Mouse (Mus musculus) gastrocnemius, adult 8-10 months (tissue): ENCODE results near the gene Vstm5. TPM values are rescaled to one million over a fixed set of nuclear protein-coding genes. Genes with fewer than 3 reads are reported as not detected.

Experiments
- DNase-seq, 2 experiments: peaks; one replicate each; pipeline ENCODE4 v3.0.0; 2022; ENCODE audit warnings: low spot score in 2 of 2
- total RNA-seq, 4 experiments: library from RNA; stranded (reverse); gene quantifications; 2 replicates each; pipeline ENCODE4 v1.2.4; 2022

Vstm5 gene
- total RNA-seq, 4 experiments from 2014 or later = not detected

DNA sequence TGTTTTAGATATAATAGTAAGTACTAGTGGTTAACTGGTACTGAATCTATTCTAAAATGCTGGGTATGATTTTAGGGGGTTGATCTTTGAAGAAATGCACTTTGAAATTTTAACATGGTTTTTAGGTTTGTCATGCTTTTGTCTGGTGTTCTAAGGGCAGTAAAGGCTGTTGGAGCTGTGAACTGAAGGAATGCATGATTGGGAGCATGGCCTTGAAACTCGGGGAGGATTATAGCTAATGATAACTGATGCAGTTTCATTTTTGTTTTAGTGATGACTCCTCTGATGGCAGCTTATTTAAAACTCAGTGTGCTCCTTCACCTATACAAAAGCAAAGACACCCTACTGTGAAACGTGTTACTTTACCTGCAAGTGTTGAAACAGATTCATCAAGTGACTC is 69.4 kb downstream of the Vstm5 start:
- no peak for DNase-seq

Other genes with a start within 250 kb of the Vstm5 start
- gene Panx1, start 193.6 kb upstream of the Vstm5 start, total RNA-seq = 10 to 100 TPM; 26.9 to 36.7 (median 27.8) TPM
- gene Hephl1, start 126.9 kb upstream of the Vstm5 start, total RNA-seq = under 1 TPM; 0.11 to 0.89 (median 0.49) TPM
- gene Med17, start 40.9 kb downstream of the Vstm5 start, total RNA-seq = 10 to 100 TPM in 2 of 4 experiments, 1 to 10 TPM in 2; 9.5 to 11.0 (median 10.3) TPM
- 100 to 1,000 TPM in 1 of 4 experiments, 10 to 100 TPM in 3; 69.0 to 109 (median 76.8) TPM for gene Taf1d, start 67.2 kb downstream of the Vstm5 start, total RNA-seq
- 1 to 10 TPM; 2.3 to 6.4 (median 4.2) TPM for gene 4931406C07Rik, start 67.4 kb downstream of the Vstm5 start, total RNA-seq
- gene Cep295, start 118.7 kb downstream of the Vstm5 start, total RNA-seq = 1 to 10 TPM; 5.5 to 8.2 (median 6.4) TPM